Mouse (Mus musculus): Measurements from ENCODE around the gene Zfp791.

GRCm38 (mm10) chr8:85084633-85085032 is 38.3 kb downstream of the Zfp791 start:
- TF ChIP-seq CTCF (IDR thresholded peaks at IDR 0.05; ENCODE audit: low read depth, low read length) (no peak), POLR2A (IDR thresholded peaks at IDR 0.05; ENCODE audit: extremely low read depth, insufficient read depth, low read length) (no peak)

All from liver, adult 2 months (tissue).